Mouse (Mus musculus) hindbrain, embryonic 13.5 days (tissue): Measurements from ENCODE around the gene Oxld1. TPM values are rescaled to one million over a fixed set of nuclear protein-coding genes. Genes with fewer than 3 reads are reported as not detected.

Experiments used
- polyA plus RNA-seq: library from polyadenylated mRNA; unstranded; fragments of >200 nt; fragmentation: Nextera tagmentation; extraction: Ambion mirVana; gene quantifications from 2 replicates; pipeline ENCODE4 v1.2.1, GENCODE M21; 2015

The Oxld1 gene
- polyA plus RNA-seq, 1 experiment from 2014 or later: 10.5 TPM

Other genes starting within 250 kb of the Oxld1 start
- 13.6 and 17.0 TPM in 2 replicates for gene Bahcc1, start 225.1 kb downstream of the Oxld1 start, polyA plus RNA-seq
- gene Actg1, start 109.5 kb downstream of the Oxld1 start, polyA plus RNA-seq: 4,110 and 4,339 TPM in 2 replicates
- gene Fscn2, start 96.5 kb downstream of the Oxld1 start, polyA plus RNA-seq: 1.6 and 2.6 TPM in 2 replicates
- 74.6 and 82.4 TPM in 2 replicates for gene Faap100, start 79.3 kb downstream of the Oxld1 start, polyA plus RNA-seq
- 32.5 and 33.8 TPM in 2 replicates for gene Nploc4, start 20.4 kb downstream of the Oxld1 start, polyA plus RNA-seq
- not detected in 2 replicates for gene Tspan10, start 15.4 kb downstream of the Oxld1 start, polyA plus RNA-seq
- gene Pde6g, start 4.6 kb downstream of the Oxld1 start, polyA plus RNA-seq: 0.36 and 0.44 TPM in 2 replicates
- 26.3 and 27.3 TPM in 2 replicates for gene Ccdc137, start within 50 bp of the Oxld1 start, polyA plus RNA-seq
- 58.9 and 63.2 TPM in 2 replicates for gene Arl16, start 9.5 kb upstream of the Oxld1 start, polyA plus RNA-seq
- 108 TPM in 2 replicates for gene Mrpl12, start 26.5 kb upstream of the Oxld1 start, polyA plus RNA-seq
- gene Slc25a10, start 33.8 kb upstream of the Oxld1 start, polyA plus RNA-seq: 32.0 and 32.8 TPM in 2 replicates
- gene Gcgr, start 72.6 kb upstream of the Oxld1 start, polyA plus RNA-seq: 0.19 and 0.30 TPM in 2 replicates
- 234 and 241 TPM in 2 replicates for gene Mcrip1, start 91.7 kb upstream of the Oxld1 start, polyA plus RNA-seq
- not detected in 2 replicates for gene Ppp1r27, start 93.1 kb upstream of the Oxld1 start, polyA plus RNA-seq
- gene P4hb, start 115.2 kb upstream of the Oxld1 start, polyA plus RNA-seq: 289 and 294 TPM in 2 replicates
- 471 and 481 TPM in 2 replicates for gene Arhgdia, start 123.6 kb upstream of the Oxld1 start, polyA plus RNA-seq
- 267 and 290 TPM in 2 replicates for gene Alyref, start 140.3 kb upstream of the Oxld1 start, polyA plus RNA-seq
- gene Anapc11, start 140.4 kb upstream of the Oxld1 start, polyA plus RNA-seq: 179 and 192 TPM in 2 replicates
- gene Npb, start 150.4 kb upstream of the Oxld1 start, polyA plus RNA-seq: 0.79 and 1.3 TPM in 2 replicates
- gene Pcyt2, start 159.9 kb upstream of the Oxld1 start, polyA plus RNA-seq: 169 and 174 TPM in 2 replicates
- gene Sirt7, start 167.2 kb upstream of the Oxld1 start, polyA plus RNA-seq: 50.4 and 50.6 TPM in 2 replicates
- 27.5 and 30.8 TPM in 2 replicates for gene Mafg, start 175.5 kb upstream of the Oxld1 start, polyA plus RNA-seq
- 22.9 and 23.3 TPM in 2 replicates for gene Pycr1, start 185.7 kb upstream of the Oxld1 start, polyA plus RNA-seq
- 0.36 and 0.77 TPM in 2 replicates for gene Myadml2, start 190.1 kb upstream of the Oxld1 start, polyA plus RNA-seq
- gene Notum, start 203.1 kb upstream of the Oxld1 start, polyA plus RNA-seq: 0.91 and 0.98 TPM in 2 replicates
- 152 and 161 TPM in 2 replicates for gene Aspscr1, start 214.9 kb upstream of the Oxld1 start, polyA plus RNA-seq